27 mouse cellular contexts compared by ENCODE assay signal in genomic region chr4:149159891-149160290, GRCm38 (mm10). TPM values are rescaled to one million over a fixed set of nuclear protein-coding genes. Genes with fewer than 3 reads are reported as not detected.
"Had no signal": no experiment of that assay in that cellular context is flagged by ENCODE, and none has a peak within 500 bp of the region (broad histone marks: within the 10 kb centered on the region; RNA-seq: fewer than 3 reads in every experiment).

No protein-coding gene starts in this region.

- H3K9me3 ChIP-seq: liver, embryonic 15.5 days; midbrain, embryonic 10.5 days; midbrain, embryonic 12.5 days; neural tube, embryonic 13.5 days; neural tube, embryonic 15.5 days had no signal

- DNase-seq: lung, adult 18-20 months; lung, embryonic 14.5 days; lung, postnatal 10 days; lung, postnatal 36 days; midbrain, embryonic 14.5 days; retina, postnatal 1 day; right cerebral cortex, adult 18-20 months; right cerebral cortex, postnatal 25 days; right cerebral cortex, postnatal 4 days; spleen, adult 18-20 months; thymus, adult 18-20 months; thymus, postnatal 14 days; thymus, postnatal 36 days had no signal

- H3K4me3 ChIP-seq: liver, embryonic 15.5 days; midbrain, embryonic 10.5 days; midbrain, embryonic 12.5 days; myocyte; neural tube, embryonic 13.5 days; neural tube, embryonic 15.5 days had no signal

- ATAC-seq: midbrain, embryonic 16.5 days had no signal

- H3K27ac ChIP-seq: liver, embryonic 15.5 days; midbrain, embryonic 10.5 days; midbrain, embryonic 12.5 days; neural tube, embryonic 13.5 days; neural tube, embryonic 15.5 days had no signal

- H3K9ac ChIP-seq: liver, embryonic 15.5 days; lung, embryonic 14.5 days; midbrain, embryonic 12.5 days; neural tube, embryonic 13.5 days; neural tube, embryonic 15.5 days had no signal

- H3K27me3 ChIP-seq: liver, embryonic 15.5 days; midbrain, embryonic 12.5 days; neural tube, embryonic 13.5 days; neural tube, embryonic 15.5 days had no signal

- H3K4me1 ChIP-seq: midbrain, embryonic 12.5 days had no signal

RNA-seq across cellular contexts. Expression of gene Cort, which starts 33.3 kb away (rescaled TPM):
- total RNA-seq: megakaryocyte-erythroid progenitor cell, adult 5-6 weeks had no signal
- polyA plus RNA-seq: lung, embryonic 14.5 days; lung, embryonic 16.5 days; macrophage; midbrain, embryonic 14.5 days; myocyte; neural tube, embryonic 11.5 days; neural tube, embryonic 13.5 days; neural tube, embryonic 15.5 days; small intestine, adult 2 months; stomach, embryonic 16.5 days; thymus, postnatal 0 days had no signal
